Mouse (Mus musculus) liver, postnatal 0 days (tissue): ENCODE measurements around the gene Cd83. TPM values are rescaled to one million over a fixed set of nuclear protein-coding genes. Genes with fewer than 3 reads are reported as not detected.

ENCODE experiments used
- ATAC-seq: fragments of 200-750 bp; cut with Nextera tagmentation; 2 replicates; pipeline ENCODE4 v1.8.0; 2017; ENCODE audit warnings: mild to moderate bottlenecking, moderate library complexity
- DNase-seq: peaks from one replicate; pipeline ENCODE4 v3.0.0-alpha.2; 2016
- H3K27ac ChIP-seq: fragments of 300-500 bp; sonication (generic); 2 replicates; pipeline ENCODE4 v1.5.1; 2014; ENCODE audit warnings: antibody characterized with exemption, moderate library complexity, mild to moderate bottlenecking, low read depth
- H3K27me3 ChIP-seq: fragments of 300-500 bp; sonication (generic); 2 replicates; pipeline ENCODE4 v1.6.1; 2014; ENCODE audit warnings: low read length, control low read depth, mixed read lengths; ENCODE audit not compliant: insufficient read depth
- H3K36me3 ChIP-seq: fragments of 300-500 bp; sonication (generic); replicated peaks from 2 replicates; pipeline ENCODE4 v1.6.1; 2014; ENCODE audit warnings: mild to moderate bottlenecking, control low read depth, low read length, moderate library complexity, mixed read lengths; ENCODE audit not compliant: insufficient read depth
- H3K4me1 ChIP-seq: fragments of 300-500 bp; sonication (generic); 2 replicates; pipeline ENCODE4 v1.6.1; 2014; ENCODE audit warnings: antibody characterized with exemption, mild to moderate bottlenecking, control low read depth; ENCODE audit not compliant: insufficient read depth
- H3K4me2 ChIP-seq: fragments of 300-500 bp; sonication (generic); 2 replicates; pipeline ENCODE4 v1.6.1; 2014; ENCODE audit warnings: low read depth, mild to moderate bottlenecking, low read length, moderate library complexity, mixed read lengths
- H3K4me3 ChIP-seq: fragments of 300-500 bp; sonication (generic); 2 replicates; pipeline ENCODE4 v1.5.1; 2014; ENCODE audit warnings: low read depth, low read length
- H3K9ac ChIP-seq: fragments of 300-500 bp; sonication (generic); replicated peaks from 2 replicates; pipeline ENCODE4 v1.6.1; 2014; ENCODE audit warnings: mild to moderate bottlenecking, moderate library complexity
- H3K9me3 ChIP-seq: fragments of 300-500 bp; sonication (generic); 2 replicates; pipeline ENCODE4 v1.6.1; 2016; ENCODE audit warnings: mild to moderate bottlenecking, control low read depth, low read length, mixed read lengths
- CTCF ChIP-seq: sonication (generic); IDR thresholded peaks from 2 replicates; pipeline ENCODE4 v1.5.1; 2016; ENCODE audit warnings: antibody characterized with exemption, low read depth
- EP300 ChIP-seq: IDR thresholded peaks from 2 replicates; pipeline ENCODE4 v1.6.1; 2016; ENCODE audit warnings: antibody characterized with exemption, low read depth, mild to moderate bottlenecking
- WGBS: fragments of 180-500 bp; shearing (Covaris S2); extraction: QIAGEN DNeasy Blood & Tissue Kit; methylation state at CpG from one replicate; pipeline ENCODE4 v1.1.7; 2014; ENCODE audit not compliant: insufficient replicate concordance; 5-methylcytosine and 5-hydroxymethylcytosine counted together
- polyA plus RNA-seq: library from polyadenylated mRNA; unstranded; fragments of >200 nt; fragmentation: Nextera tagmentation; extraction: Ambion mirVana; gene quantifications from 2 replicates; pipeline ENCODE4 v1.2.1, GENCODE M21; 2015

Cd83 gene
- polyA plus RNA-seq, 1 experiment from 2014 or later = 1.9 TPM

- Histone ChIP-seq H3K9me3 (no peaks in the 10 kb centered on the region), H3K4me1 (no peaks in the 10 kb centered on the region), H3K36me3 (no peaks in the 10 kb centered on the region), H3K4me2 (no peak overlapping the region), H3K27me3 (no peaks in the 10 kb centered on the region), H3K27ac (no peak overlapping the region), H3K9ac (no peak overlapping the region), H3K4me3 (no peak overlapping the region)
- 66% methylated on average over 15 of the region's 15 CpGs for WGBS
- ATAC-seq = no peak
- TF ChIP-seq EP300 (no peak), CTCF (no peak)
- peak; percentile 38 for DNase-seq
Observed at GRCm38 (mm10) chr13:43773965-43774566, 10.5 kb upstream of the Cd83 start.

GRCm38 (mm10) chr13:43774605-43775426 lies 9.8 kb upstream of the Cd83 start:
- 64% methylated on average over 13 of the region's 13 CpGs for WGBS
- no peak for ATAC-seq
- Histone ChIP-seq H3K4me2 (no peak overlapping the region), H3K27me3 (no peaks in the 10 kb centered on the region), H3K9me3 (no peaks in the 10 kb centered on the region), H3K27ac (no peak overlapping the region), H3K9ac (no peak overlapping the region), H3K4me3 (no peak overlapping the region), H3K36me3 (no peaks in the 10 kb centered on the region), H3K4me1 (no peaks in the 10 kb centered on the region)
- TF ChIP-seq CTCF (no peak), EP300 (no peak)
- DNase-seq = no peak

DNA sequence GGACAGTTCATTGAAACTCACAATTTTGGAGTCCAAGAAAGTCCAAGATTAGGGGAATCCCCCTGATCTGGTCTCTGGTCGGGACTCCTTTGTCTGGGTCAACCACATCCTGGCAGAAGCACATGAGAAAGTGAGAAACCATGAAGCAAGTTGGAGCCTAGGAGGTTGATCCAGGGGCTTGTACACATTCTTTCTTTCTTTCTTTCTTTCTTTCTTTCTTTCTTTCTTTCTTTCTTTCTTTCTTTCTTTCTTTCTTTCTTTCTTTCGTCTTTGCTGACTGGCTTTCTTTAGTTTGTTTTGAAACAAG lies 9.2 kb upstream of the Cd83 start:
- TF ChIP-seq CTCF (no peak), EP300 (no peak)
- 57% methylated on average over 2 of the region's 2 CpGs for WGBS
- no peak overlapping the region for H3K9ac ChIP-seq

GRCm38 (mm10) chr13:43777321-43778002 lies 7.1 kb upstream of the Cd83 start:
- peak; percentile 23; the same call in 1 of the 2 replicates for ATAC-seq
- Histone ChIP-seq H3K9ac (no peak overlapping the region), H3K9me3 (no peaks in the 10 kb centered on the region), H3K27me3 (no peaks in the 10 kb centered on the region), H3K4me1 (no peaks in the 10 kb centered on the region), H3K4me2 (no peak overlapping the region), H3K27ac (no peak overlapping the region), H3K4me3 (no peak overlapping the region), H3K36me3 (no peaks in the 10 kb centered on the region)
- DNase-seq = no peak
- 49% methylated on average over 9 of the region's 9 CpGs for WGBS
- no peak for TF ChIP-seq EP300
- no peak for TF ChIP-seq CTCF

More for the DNA sequence above, 9.2 kb upstream of the Cd83 start:
- Histone ChIP-seq H3K4me2 (no peak overlapping the region), H3K4me1 (no peaks in the 10 kb centered on the region), H3K9me3 (no peaks in the 10 kb centered on the region), H3K4me3 (no peak overlapping the region), H3K27me3 (no peaks in the 10 kb centered on the region), H3K27ac (no peak overlapping the region), H3K36me3 (no peaks in the 10 kb centered on the region)
- DNase-seq (no peak), ATAC-seq (no peak)

DNA sequence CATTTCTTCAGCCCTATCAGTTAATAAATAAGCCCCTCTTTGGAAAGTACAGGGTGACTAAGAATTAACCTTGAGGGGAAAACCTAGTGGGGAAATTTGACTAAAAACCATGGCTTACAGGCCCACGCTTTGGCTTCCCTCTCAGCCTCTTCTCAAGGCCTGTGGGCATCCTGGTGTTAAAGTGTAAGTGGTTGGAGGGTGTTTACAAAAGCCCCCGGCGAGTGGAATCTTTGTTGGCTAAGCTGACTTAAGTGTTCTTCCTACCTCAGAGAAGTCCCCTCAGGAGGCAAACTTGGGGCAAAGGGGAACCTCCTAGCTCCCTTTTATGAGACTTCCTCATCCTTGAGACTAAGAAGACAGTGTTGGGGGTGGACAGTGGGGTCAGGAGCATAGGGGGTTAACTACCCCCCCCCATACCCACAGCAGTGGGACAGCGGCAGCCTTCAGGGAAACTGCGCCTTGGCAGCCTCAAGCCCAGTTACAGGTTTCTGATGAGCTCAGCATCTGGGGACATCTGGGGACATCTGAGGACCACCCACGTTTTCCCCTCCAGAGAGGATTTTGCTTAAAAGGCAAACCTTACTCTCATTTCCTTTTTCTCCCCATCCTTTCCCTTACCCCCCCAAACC lies 6.4 kb upstream of the Cd83 start:
- no peak overlapping the region for H3K4me3 ChIP-seq
- no peak for ATAC-seq

DNA sequence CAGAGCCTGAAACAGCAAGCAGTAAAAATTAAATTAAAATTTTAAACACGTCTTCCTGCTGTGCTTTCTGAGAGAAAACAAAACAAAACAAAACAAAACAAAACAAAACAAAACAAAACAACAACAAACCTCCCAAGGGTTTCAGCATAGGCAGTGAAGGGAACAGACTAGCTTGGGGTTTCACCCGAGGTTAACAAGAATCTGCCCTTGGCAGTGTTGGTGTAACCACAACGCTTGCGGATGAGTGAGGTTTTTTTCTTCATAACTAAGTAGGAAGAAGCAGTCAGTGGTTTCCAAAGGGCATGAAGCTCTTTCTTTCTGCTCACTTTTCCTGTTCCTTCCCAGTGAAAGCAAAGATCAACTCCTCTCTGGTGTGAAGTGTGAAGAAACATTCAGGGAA lies 5.6 kb upstream of the Cd83 start:
- Histone ChIP-seq H3K27ac (no peak overlapping the region), H3K27me3 (peaks cover 3% of the 10 kb centered on the region; the same call in 1 of the 2 replicates), H3K36me3 (no peaks in the 10 kb centered on the region), H3K9me3 (no peaks in the 10 kb centered on the region), H3K4me2 (no peak overlapping the region), H3K4me3 (no peak overlapping the region), H3K4me1 (no peaks in the 10 kb centered on the region), H3K9ac (no peak overlapping the region)
- ATAC-seq = no peak
- WGBS = 46% methylated on average over 4 of the region's 4 CpGs
- TF ChIP-seq EP300 (no peak), CTCF (no peak)
- DNase-seq = no peak

More for the DNA sequence above, 6.4 kb upstream of the Cd83 start:
- TF ChIP-seq EP300 (no peak), CTCF (no peak)
- no peak for DNase-seq
- H3K27me3 ChIP-seq = peaks cover 2% of the 10 kb centered on the region; the same call in 1 of the 2 replicates
- H3K36me3 ChIP-seq = no peaks in the 10 kb centered on the region
- no peaks in the 10 kb centered on the region for H3K9me3 ChIP-seq
- H3K27ac ChIP-seq = no peak overlapping the region
- H3K9ac ChIP-seq = no peak overlapping the region
- no peak overlapping the region for H3K4me2 ChIP-seq
- H3K4me1 ChIP-seq = no peaks in the 10 kb centered on the region
- 33% methylated on average over 6 of the region's 6 CpGs for WGBS
